Mouse (Mus musculus) heart, postnatal 0 days (tissue): ENCODE results near the gene Ptgis.

Experiments
- CTCF ChIP-seq: IDR thresholded peaks from 2 replicates; pipeline ENCODE4 v1.5.1; 2016; ENCODE audit warnings: antibody characterized with exemption, control low read depth, low read depth
- EP300 ChIP-seq: IDR thresholded peaks from 2 replicates; pipeline ENCODE4 v1.6.1; 2016; ENCODE audit warnings: antibody characterized with exemption, low read depth

- TF ChIP-seq CTCF (no peak), EP300 (no peak)
Measured at GRCm38 (mm10) chr2:167250003-167250735, 9.8 kb upstream of the Ptgis start.
